Mouse (Mus musculus) frontal cortex, postnatal 10 days (tissue): ENCODE measurements around the gene Tmem127.
A peak's percentile ranks its signal among the peaks of the same experiment; 100 is the strongest.
"Not testable (repeated sequence)": the region's sequence is repeated elsewhere in the genome, so short reads cannot be mapped to it uniquely, and the experiment has no call there.

Experiments
- DNase-seq, 2 experiments: peaks; one replicate each; pipeline ENCODE4 v3.0.0; 2022; ENCODE audit warnings: low spot score in 2 of 2, mixed read lengths in 1 of 2

Tmem127 gene

DNA sequence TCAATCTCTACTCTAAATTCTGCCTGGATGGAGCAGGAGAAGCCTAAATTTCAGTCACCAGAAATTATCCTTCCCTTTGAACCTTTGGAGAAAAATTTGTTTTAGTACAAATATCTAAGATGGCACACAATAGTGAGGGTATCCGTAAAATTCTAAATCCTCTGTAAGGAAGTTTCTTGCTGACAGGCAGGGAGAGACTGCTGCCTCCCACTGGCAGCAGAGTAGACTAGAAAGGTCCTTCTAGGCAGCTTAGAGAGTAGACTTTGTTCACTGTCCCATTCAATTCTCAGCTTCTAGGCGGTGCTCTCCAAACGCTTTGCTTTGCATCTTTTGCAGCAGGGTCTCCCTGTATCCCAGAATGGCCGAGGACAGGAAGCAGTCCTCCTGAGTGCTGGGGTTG, 20.1 kb downstream of the Tmem127 start:
- no peak for DNase-seq

- peak; percentile 93 to 95 for DNase-seq
These were observed 22.0 kb downstream of the Tmem127 start, which contains the start of gene Stard7 for GRCm38 (mm10) chr2:127269491-127270299. Gene Stard7 (plus strand): TSS chr2:127270218.

DNA sequence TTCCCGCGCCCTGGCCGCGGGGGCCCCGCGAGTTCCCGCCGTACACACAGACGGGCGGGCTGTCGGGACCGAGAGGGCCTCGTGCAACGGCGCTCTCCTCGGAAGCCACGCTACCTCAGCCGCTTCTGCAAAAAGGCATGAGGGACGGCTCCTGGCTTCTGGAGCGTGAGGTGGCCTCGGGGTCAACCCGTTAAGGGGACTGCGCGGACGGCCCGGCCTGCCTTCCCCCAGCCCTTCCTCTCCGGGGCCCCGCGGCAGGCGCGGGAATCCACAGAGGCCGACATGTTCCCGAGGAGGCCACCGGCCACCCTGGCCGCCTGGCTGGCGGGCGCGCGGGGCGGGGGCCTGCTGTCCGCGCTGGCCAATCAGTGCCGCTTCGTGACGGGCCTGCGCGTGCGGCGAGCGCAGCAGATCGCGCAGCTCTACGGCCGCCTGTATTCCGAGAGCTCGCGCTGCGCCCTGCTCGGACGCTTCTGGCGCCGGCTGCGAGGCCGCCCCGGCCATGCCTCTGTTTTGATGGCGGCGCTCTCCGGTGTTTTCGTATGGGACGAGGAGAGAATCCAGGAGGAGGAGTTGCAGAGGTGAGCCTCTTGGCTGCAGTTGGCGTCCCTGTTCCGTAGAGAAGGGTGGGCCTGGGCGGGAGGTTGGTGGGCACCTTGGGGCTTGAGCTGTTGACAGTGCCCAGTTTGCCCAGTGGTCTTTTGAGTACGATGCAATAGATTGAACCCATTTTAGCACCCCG, 22.8 kb downstream of the Tmem127 start:
- DNase-seq, result peak; percentile 75 to 82

GRCm38 (mm10) chr2:127271042-127271515, 23.4 kb downstream of the Tmem127 start:
- DNase-seq, result peak in 1 of 2 experiments; percentile 29

- not testable (repeated sequence) for DNase-seq
These were observed 24.3 kb downstream of the Tmem127 start for GRCm38 (mm10) chr2:127272049-127272448.

DNA sequence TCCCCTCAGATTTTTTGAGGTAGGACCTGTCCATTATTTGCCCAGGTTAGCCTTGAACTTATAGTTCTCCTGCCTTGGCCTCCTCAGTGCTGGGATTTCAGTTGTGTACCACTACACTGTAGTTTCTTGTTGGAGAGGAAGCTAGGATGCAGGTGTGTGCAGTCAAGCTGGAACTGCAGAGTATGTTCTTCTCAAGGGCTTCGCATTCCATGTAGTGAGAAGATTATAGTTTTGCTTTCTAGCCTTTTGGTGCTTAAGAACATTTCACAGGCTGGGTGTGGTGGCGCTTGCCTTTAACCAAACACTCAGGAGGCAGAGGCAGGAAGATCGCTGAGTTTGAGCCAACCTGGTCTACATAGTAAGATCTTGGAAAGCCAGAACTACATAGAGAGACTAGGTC, 25.1 kb downstream of the Tmem127 start:
- DNase-seq, result no peak

DNA sequence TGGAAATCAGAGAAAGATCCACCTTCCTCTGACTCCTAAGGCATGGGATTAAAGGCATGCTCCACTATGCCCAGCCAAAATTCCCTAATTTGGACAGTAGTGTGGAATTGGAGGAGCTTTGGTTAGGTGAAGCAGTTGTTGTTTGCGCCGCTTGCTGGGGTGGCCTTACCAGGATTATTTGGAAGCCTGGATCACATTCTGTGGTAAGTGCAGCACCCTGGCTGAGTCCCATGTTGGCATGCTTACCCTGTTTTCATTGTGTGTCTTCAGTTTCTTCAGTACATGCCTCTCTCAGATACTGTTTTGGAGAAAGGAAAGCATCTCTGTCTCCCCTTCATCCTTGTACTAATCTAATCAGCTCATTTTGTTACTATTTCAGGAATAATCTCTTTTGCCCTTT, 26.9 kb downstream of the Tmem127 start:
- no peak for DNase-seq

- DNase-seq, result no peak
These were observed 28.0 kb downstream of the Tmem127 start for GRCm38 (mm10) chr2:127275551-127276320.

GRCm38 (mm10) chr2:127278162-127278561, 30.5 kb downstream of the Tmem127 start:
- no peak for DNase-seq

GRCm38 (mm10) chr2:127292250-127292649, 44.5 kb downstream of the Tmem127 start:
- no peak for DNase-seq

DNA sequence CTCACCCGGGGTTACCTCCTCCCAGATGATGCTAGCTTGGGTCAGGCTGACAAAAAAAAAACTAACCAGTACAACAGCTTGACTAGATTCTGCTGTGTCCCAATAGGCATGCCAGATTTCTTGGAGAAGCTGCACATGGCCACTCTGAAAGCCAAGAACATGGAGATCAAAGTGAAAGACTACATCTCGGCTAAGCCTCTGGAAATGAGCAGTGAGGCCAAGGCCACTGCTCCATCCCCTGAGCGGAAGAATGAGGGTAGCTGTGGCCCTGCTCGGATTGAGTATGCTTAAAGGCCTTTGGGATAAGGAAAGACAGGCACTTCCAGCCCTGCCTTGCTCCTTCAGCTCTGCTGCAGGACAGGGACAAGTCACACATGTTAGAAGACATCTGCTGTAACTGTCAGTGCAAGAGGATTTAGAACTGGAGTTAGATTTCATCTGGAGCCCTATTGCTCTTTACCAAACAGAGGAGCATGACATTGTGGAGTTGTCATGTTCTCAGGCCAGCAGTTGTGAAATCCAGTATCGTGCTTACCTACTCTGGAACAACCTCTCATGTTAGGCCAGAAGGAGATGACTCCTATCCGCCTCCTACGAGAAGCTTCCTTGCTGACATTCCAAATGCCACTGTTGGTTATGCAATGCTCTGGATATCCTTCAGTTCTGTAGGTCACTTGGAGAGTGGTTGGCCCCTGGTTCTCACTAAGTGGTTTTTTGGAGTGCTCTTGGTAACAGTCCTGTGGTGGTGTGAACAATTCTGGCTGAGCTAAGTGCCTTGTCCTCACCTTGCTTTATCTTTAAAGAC, 49.5 kb downstream of the Tmem127 start:
- no peak for DNase-seq

DNA sequence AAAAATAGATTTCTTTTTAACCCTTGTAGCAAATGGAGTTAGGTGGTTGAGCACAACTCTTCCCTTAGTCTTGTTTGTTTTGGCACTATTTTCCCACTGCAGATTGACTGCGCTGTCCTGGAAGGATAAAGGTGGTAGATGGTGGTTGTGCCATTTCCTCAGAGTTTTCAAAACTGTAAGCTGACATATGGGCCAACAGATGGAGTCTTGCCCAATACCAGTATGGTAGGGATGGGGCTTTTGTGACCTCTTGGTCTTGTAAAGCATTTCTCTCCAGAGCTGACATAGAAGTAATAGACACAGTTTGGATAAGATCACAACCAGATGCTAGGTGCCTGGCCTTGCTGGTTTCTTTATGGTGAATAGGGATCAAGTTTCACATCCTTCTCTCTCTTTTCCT, 50.3 kb downstream of the Tmem127 start:
- no peak for DNase-seq

- DNase-seq, result no peak
These were observed 53.0 kb downstream of the Tmem127 start for GRCm38 (mm10) chr2:127300701-127301100.

- DNase-seq, result no peak
These were observed 54.2 kb downstream of the Tmem127 start for GRCm38 (mm10) chr2:127301883-127302282.

DNA sequence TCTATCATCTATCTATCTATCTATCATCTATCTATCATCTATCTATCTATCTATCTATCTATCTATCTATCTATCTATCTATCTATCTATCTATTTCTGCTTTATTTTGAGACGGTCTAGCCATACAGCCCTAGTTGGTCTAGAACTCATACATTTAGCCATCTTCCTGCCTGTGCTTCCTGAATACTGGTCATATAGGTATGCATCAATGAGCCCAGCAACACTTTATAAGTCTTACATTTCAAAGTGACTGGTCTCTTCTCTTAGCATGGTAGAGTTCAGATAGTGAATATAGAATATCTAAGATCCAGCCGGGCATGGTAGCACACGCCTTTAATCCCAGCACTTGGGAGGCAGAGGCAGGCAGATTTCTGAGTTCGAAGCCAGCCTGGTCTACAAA, 56.5 kb downstream of the Tmem127 start:
- DNase-seq, result not testable (repeated sequence)

DNA sequence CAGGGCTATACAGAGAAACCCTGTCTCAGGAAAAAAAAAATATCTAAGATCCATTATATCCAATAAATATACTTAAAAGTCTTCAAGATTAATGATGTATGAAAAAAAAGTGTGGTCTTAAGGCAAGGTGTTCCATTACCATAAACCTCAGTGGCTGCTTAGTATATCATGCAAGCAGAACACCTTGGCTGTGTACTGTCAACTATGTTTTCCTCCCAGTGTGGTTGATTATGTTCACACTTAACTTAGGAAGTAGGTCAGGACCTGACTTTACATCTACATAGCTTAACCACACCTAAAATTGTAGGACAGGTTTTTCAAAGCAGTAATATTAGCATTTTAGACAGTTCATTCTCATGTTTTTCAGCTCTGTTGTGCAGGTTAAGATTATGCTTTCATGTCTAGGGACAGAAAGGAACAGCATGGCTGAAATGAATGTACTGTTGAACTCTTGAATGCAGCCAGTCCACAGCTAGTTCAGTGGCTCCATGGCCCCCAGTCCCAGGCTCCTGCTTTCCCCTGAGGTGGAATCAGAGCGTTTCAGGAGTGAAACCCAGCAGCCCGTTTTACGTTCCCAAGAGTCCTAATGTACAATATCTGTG, 57.0 kb downstream of the Tmem127 start:
- no peak for DNase-seq

DNA sequence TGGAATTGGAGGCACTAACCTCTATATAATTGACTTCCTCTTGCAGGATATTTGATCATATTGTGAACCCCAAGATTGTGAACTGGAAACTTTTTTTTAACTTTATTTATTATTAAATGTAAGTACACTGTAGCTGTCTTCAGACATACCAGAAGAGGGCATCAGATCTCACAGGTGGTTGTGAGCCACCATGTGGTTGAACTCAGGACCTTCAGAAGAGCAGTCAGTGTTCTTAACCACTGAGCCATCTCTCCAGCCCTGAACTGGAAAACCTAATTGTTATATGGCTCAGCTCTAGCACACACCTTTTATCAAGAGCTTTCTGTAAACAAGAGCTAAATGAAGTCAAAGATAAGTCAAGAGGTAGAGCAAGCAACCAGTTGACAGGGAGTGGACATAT, 58.4 kb downstream of the Tmem127 start:
- no peak for DNase-seq

DNA sequence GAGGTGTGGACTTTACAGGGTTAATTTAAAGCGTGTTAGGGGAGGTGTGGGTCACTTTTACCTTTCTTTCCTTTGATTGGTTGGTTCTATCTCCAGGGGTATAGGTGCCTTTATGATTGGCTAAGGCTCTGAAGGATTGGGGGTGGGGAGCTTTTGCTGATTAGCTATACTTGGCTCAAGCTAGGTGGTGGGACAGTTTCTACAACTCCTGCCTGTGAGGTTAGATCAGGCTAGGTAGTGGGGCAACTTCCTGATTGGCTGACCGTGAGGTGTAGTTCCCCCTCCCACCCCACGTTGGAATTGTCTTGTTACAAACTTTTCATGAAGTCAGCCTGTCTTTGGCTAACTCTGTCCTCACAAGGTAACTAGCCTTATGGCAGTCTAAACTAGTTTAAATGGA, 59.5 kb downstream of the Tmem127 start:
- no peak for DNase-seq

GRCm38 (mm10) chr2:127308660-127309059, 61.0 kb downstream of the Tmem127 start:
- no peak for DNase-seq

- DNase-seq, result no peak
These were observed 62.5 kb downstream of the Tmem127 start for GRCm38 (mm10) chr2:127310246-127310645.

DNA sequence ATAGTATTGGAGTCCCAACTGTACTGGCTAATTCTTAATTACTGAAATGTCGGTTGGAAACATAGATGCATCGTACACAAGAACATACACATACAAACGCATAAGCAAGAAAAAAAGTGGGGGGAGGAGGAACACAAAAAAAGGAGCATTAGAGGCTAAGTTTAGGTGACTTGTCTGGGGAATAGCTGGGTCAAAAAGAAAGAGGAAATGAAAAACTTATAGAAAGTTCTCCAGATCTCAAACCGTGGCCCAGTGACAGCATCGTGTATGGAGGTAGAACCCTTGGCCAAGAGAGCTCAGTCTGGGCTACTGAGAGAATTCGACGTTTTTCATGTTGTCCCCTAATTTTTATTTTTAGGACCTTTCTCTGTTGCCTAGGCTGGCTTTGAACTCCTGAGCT, 63.0 kb downstream of the Tmem127 start:
- no peak for DNase-seq
